Mouse (Mus musculus) myocyte (in vitro differentiated cells): ENCODE results near the gene Mrpl52. TPM values are rescaled to one million over a fixed set of nuclear protein-coding genes. Genes with fewer than 3 reads are reported as not detected.

Experiments
- H3K27me3 ChIP-seq: one replicate; pipeline ENCODE4 v1.6.1; 2011; ENCODE audit not compliant: control insufficient read depth, insufficient read depth, insufficient read length
- H3K36me3 ChIP-seq: one replicate; pipeline ENCODE4 v1.6.1; 2011; ENCODE audit not compliant: control insufficient read depth, insufficient read depth
- H3K4me2 ChIP-seq: one replicate; pipeline ENCODE4 v1.6.1; 2011; ENCODE audit warnings: low read depth, control low read depth
- H3K4me3 ChIP-seq: one replicate; pipeline ENCODE4 v1.5.1; 2011; ENCODE audit warnings: mild to moderate bottlenecking, control low read depth, moderate library complexity
- H3K79me2 ChIP-seq: one replicate; pipeline ENCODE4 v1.6.1; 2011; ENCODE audit not compliant: control insufficient read depth, insufficient read depth
- H3ac ChIP-seq: one replicate; pipeline ENCODE4 v1.6.1; 2011; ENCODE audit not compliant: control insufficient read depth, insufficient read length
- CEBPB ChIP-seq: IDR thresholded peaks from 2 replicates; pipeline ENCODE4 v1.6.1; 2011; ENCODE audit warnings: mild to moderate bottlenecking, moderate library complexity; ENCODE audit not compliant: poor library complexity, insufficient read depth, severe bottlenecking
- E2F4 ChIP-seq: IDR thresholded peaks from one replicate; pipeline ENCODE4 v1.6.1; 2011; ENCODE audit warnings: mild to moderate bottlenecking, control low read depth, moderate library complexity; ENCODE audit not compliant: insufficient read depth
- MAX ChIP-seq: IDR thresholded peaks from one replicate; pipeline ENCODE4 v1.6.1; 2011; ENCODE audit warnings: low read depth, mild to moderate bottlenecking, control low read depth
- MYOD1 ChIP-seq, 3 experiments: IDR thresholded peaks; one replicate each; pipeline ENCODE4 v1.6.1; 2011; ENCODE audit warnings: control low read depth in 2 of 3, low read depth in 2 of 3, mild to moderate bottlenecking in 2 of 3, moderate library complexity in 1 of 3; ENCODE audit not compliant: insufficient read length in 2 of 3, control insufficient read depth in 1 of 3
- MYOG ChIP-seq, 3 experiments: IDR thresholded peaks; one replicate each; pipeline ENCODE4 v1.6.1; 2011; ENCODE audit warnings: control low read depth in 2 of 3, low read depth in 2 of 3, mild to moderate bottlenecking in 2 of 3; ENCODE audit not compliant: insufficient read length in 2 of 3, control insufficient read depth in 1 of 3, insufficient read depth in 1 of 3
- POLR2A ChIP-seq: IDR thresholded peaks from one replicate; pipeline ENCODE4 v1.6.1; 2011; ENCODE audit warnings: low read depth, mild to moderate bottlenecking, control low read depth, moderate library complexity; ENCODE audit not compliant: insufficient read length
- POLR2AphosphoS2 ChIP-seq: IDR thresholded peaks from one replicate; pipeline ENCODE4 v1.6.1; 2011; ENCODE audit warnings: low read depth, control low read depth; ENCODE audit not compliant: insufficient read length
- REST ChIP-seq: IDR thresholded peaks from one replicate; pipeline ENCODE4 v1.6.1; 2011; ENCODE audit warnings: mild to moderate bottlenecking, control low read depth, moderate library complexity; ENCODE audit not compliant: insufficient read depth, insufficient read length
- SRF ChIP-seq: IDR thresholded peaks from one replicate; pipeline ENCODE4 v1.6.1; 2011; ENCODE audit warnings: low read depth; ENCODE audit not compliant: control insufficient read depth, insufficient read length
- TCF12 ChIP-seq: IDR thresholded peaks from one replicate; pipeline ENCODE4 v1.6.1; 2011; ENCODE audit warnings: mild to moderate bottlenecking, control low read depth; ENCODE audit not compliant: poor library complexity, insufficient read depth, severe bottlenecking
- TCF3 ChIP-seq: IDR thresholded peaks from one replicate; pipeline ENCODE4 v1.6.1; 2011; ENCODE audit warnings: low read depth, control low read depth; ENCODE audit not compliant: insufficient read length
- USF1 ChIP-seq: IDR thresholded peaks from one replicate; pipeline ENCODE4 v1.6.1; 2011; ENCODE audit warnings: low read depth, mild to moderate bottlenecking, control low read depth, moderate library complexity
- polyA plus RNA-seq: library from polyadenylated mRNA; unstranded; fragments of >200 nt; fragmentation: generic; extraction: Trizol; gene quantifications from one replicate; pipeline ENCODE4 v1.2.1, GENCODE M21; 2012; ENCODE audit warnings: missing spikeins

The Mrpl52 gene
- polyA plus RNA-seq, 1 experiment = 483 TPM

GRCm38 (mm10) chr14:54443712-54444618 is 17.3 kb downstream of the Mrpl52 start:
- Histone ChIP-seq H3K36me3 (peaks cover 11% of the 10 kb centered on the region), H3ac (no peak overlapping the region), H3K4me2 (no peak overlapping the region), H3K79me2 (no peaks in the 10 kb centered on the region), H3K4me3 (no peak overlapping the region), H3K27me3 (no peaks in the 10 kb centered on the region)
- TF ChIP-seq MYOD1 (IDR thresholded peaks at IDR 0.05; ENCODE audit: control insufficient read depth in 1 of 3, insufficient read length in 2 of 3, low read depth in 2 of 3) = no peak
- no peak for TF ChIP-seq SRF
- TF ChIP-seq E2F4 = no peak
- no peak for TF ChIP-seq POLR2A
- TF ChIP-seq USF1 = no peak
- no peak for TF ChIP-seq MAX
- TF ChIP-seq TCF3 = no peak
- TF ChIP-seq REST = no peak
- no peak for TF ChIP-seq POLR2AphosphoS2
- no peak for TF ChIP-seq MYOG (IDR thresholded peaks at IDR 0.05; ENCODE audit: control insufficient read depth in 1 of 3, insufficient read depth in 1 of 3, insufficient read length in 2 of 3, low read depth in 2 of 3)
- TF ChIP-seq TCF12 = no peak
- TF ChIP-seq CEBPB = no peak

GRCm38 (mm10) chr14:54445476-54445875 is 18.8 kb downstream of the Mrpl52 start:
- H3ac ChIP-seq = no peak overlapping the region
- H3K4me3 ChIP-seq = no peak overlapping the region
- H3K36me3 ChIP-seq = no peaks in the 10 kb centered on the region
- H3K79me2 ChIP-seq = no peaks in the 10 kb centered on the region
- no peaks in the 10 kb centered on the region for H3K27me3 ChIP-seq
- TF ChIP-seq POLR2AphosphoS2 = peak; percentile 18
- TF ChIP-seq POLR2A = no peak
- no peak for TF ChIP-seq TCF3
- TF ChIP-seq USF1 = no peak
- TF ChIP-seq CEBPB = no peak
- H3K4me2 ChIP-seq = no peak overlapping the region

GRCm38 (mm10) chr14:54453566-54453965 is 26.9 kb downstream of the Mrpl52 start:
- no peak overlapping the region for H3ac ChIP-seq
- no peaks in the 10 kb centered on the region for H3K79me2 ChIP-seq
- no peak overlapping the region for H3K4me2 ChIP-seq
- H3K4me3 ChIP-seq = no peak overlapping the region
- TF ChIP-seq REST (no peak), POLR2A (no peak), USF1 (no peak), MYOD1 (IDR thresholded peaks at IDR 0.05; ENCODE audit: control insufficient read depth in 1 of 3, insufficient read length in 2 of 3, low read depth in 2 of 3) (no peak), TCF12 (no peak), TCF3 (no peak)
- no peaks in the 10 kb centered on the region for H3K36me3 ChIP-seq
- no peaks in the 10 kb centered on the region for H3K27me3 ChIP-seq

- Histone ChIP-seq H3ac (no peak overlapping the region), H3K27me3 (no peaks in the 10 kb centered on the region), H3K36me3 (no peaks in the 10 kb centered on the region), H3K4me3 (no peak overlapping the region), H3K4me2 (no peak overlapping the region), H3K79me2 (no peaks in the 10 kb centered on the region)
- TF ChIP-seq TCF3 (no peak), CEBPB (no peak), POLR2A (no peak), MAX (no peak), E2F4 (no peak), MYOG (IDR thresholded peaks at IDR 0.05; ENCODE audit: control insufficient read depth in 1 of 3, insufficient read depth in 1 of 3, insufficient read length in 2 of 3, low read depth in 2 of 3) (no peak), REST (no peak), SRF (no peak)
Observed at GRCm38 (mm10) chr14:54454669-54455528, 28.2 kb downstream of the Mrpl52 start.
